23 mouse cellular contexts compared by ENCODE assay signal in the genomic region with DNA sequence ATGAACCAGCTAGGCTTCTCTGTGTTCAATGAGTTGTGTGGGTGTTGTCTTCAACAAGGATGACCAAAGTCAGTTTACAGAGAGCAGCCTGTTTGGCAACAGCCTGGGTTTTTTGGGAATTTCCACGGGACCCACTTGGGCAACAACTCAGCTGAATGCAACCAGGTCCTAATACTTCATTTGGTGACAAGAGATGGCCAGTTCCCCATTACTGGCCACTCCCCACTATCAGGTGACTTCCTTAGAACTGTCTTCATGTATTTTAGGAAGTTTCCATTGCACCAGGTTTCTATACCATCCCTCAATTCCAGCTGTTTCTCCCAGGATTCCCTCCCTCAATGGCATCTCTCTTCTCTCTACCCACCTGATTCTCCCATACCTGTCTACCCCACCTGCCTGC.
"Had no signal": no experiment of that assay in that cellular context is flagged by ENCODE, and none has a peak within 500 bp of the region (broad histone marks: within the 10 kb centered on the region; RNA-seq: fewer than 3 reads in every experiment).

No protein-coding gene starts in this region.

- DNase-seq: forebrain, postnatal 0 days; gastrocnemius, postnatal 14 days; heart, adult 18-20 months; heart, postnatal 10 days; heart, postnatal 36 days; kidney, adult 11 months; kidney, adult 2 months; kidney, adult 9 months; kidney, postnatal 14 days; kidney, postnatal 36 days; layer of hippocampus, adult 9-11 months; layer of hippocampus, postnatal 36 days; left cerebral cortex, postnatal 4 days had no signal

- H3K9me3 ChIP-seq: heart, embryonic 10.5 days; heart, embryonic 12.5 days; hindbrain, embryonic 13.5 days; hindbrain, embryonic 15.5 days; kidney, embryonic 15.5 days; limb, embryonic 13.5 days; limb, embryonic 15.5 days had no signal

- H3K4me1 ChIP-seq: hindbrain, embryonic 13.5 days; hindbrain, embryonic 15.5 days; kidney, embryonic 15.5 days; limb, embryonic 13.5 days had no signal

- H3K27ac ChIP-seq: heart, embryonic 10.5 days; hindbrain, embryonic 13.5 days; hindbrain, embryonic 15.5 days; hindbrain, postnatal 0 days; kidney, embryonic 15.5 days; kidney, postnatal 0 days; limb, embryonic 13.5 days; limb, embryonic 15.5 days had no signal

- H3K4me2 ChIP-seq: heart, embryonic 12.5 days; hindbrain, embryonic 13.5 days; hindbrain, embryonic 15.5 days; kidney, embryonic 15.5 days; limb, embryonic 13.5 days; limb, embryonic 15.5 days had no signal

- H3K9ac ChIP-seq: forebrain, postnatal 0 days; heart, embryonic 12.5 days; hindbrain, embryonic 13.5 days; hindbrain, embryonic 15.5 days; kidney, embryonic 15.5 days; limb, embryonic 13.5 days; limb, embryonic 15.5 days had no signal

- ATAC-seq: forebrain, postnatal 0 days; hindbrain, postnatal 0 days; intestine, embryonic 16.5 days had no signal

- H3K36me3 ChIP-seq: heart, embryonic 10.5 days; heart, embryonic 12.5 days; hindbrain, embryonic 13.5 days; hindbrain, embryonic 15.5 days; kidney, embryonic 15.5 days; limb, embryonic 13.5 days; limb, embryonic 15.5 days had no signal

- H3K27me3 ChIP-seq: heart, embryonic 12.5 days; hindbrain, embryonic 13.5 days; hindbrain, embryonic 15.5 days; kidney, embryonic 15.5 days; limb, embryonic 13.5 days; limb, embryonic 15.5 days had no signal

- H3K4me3 ChIP-seq: heart, embryonic 10.5 days; heart, embryonic 12.5 days; hindbrain, embryonic 13.5 days; hindbrain, embryonic 15.5 days; kidney, embryonic 15.5 days; limb, embryonic 13.5 days; limb, embryonic 15.5 days had no signal
